Mouse (Mus musculus) bone marrow, adult 2 months (tissue): ENCODE results near the gene Cbx3.

ENCODE experiments used
- CTCF ChIP-seq: fragments of 200-500 bp; IDR thresholded peaks from 2 replicates; pipeline ENCODE4 v1.5.1; 2011; ENCODE audit warnings: low read length, control low read depth; ENCODE audit not compliant: control insufficient read depth, insufficient read depth
- POLR2A ChIP-seq: fragments of 200-500 bp; IDR thresholded peaks from 2 replicates; pipeline ENCODE4 v1.6.1; 2011; ENCODE audit warnings: low read depth, mild to moderate bottlenecking, control low read depth, low read length, borderline replicate concordance; ENCODE audit not compliant: control insufficient read depth

DNA sequence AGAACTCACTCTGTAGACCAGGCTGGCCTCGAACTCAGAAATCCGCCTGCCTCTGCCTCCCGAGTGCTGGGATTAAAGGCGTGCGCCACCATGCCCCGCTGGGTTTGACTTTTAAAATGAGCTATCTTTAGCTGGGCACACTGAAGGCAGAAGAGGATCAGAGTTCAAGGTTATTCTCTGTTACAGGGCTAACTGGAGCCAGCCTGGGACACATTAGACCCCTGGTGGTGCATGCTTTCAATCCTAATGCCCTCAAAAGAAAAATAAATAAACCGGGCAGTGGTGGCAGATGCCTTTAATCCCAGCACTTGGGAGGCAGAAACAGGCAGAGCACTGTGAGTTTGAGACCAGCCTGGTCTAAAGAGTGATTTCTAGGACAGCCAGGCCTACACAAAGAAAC is 44.7 kb downstream of the Cbx3 start:
- TF ChIP-seq POLR2A (no peak), CTCF (no peak)
